Mouse (Mus musculus) MEL (cell line): ENCODE data around the gene 2010300C02Rik.

Experiments
- CTCF ChIP-seq, 3 experiments: IDR thresholded peaks in 2 of 3; conservative IDR thresholded peaks in 1 of 3; 2 replicates each; pipeline ENCODE4 v1.5.1; 2011 to 2012; ENCODE audit warnings: low read length in 3 of 3, low read depth in 2 of 3, mild to moderate bottlenecking in 2 of 3, improper control_type of control experiment in 1 of 3, inconsistent platforms in 1 of 3, mixed read lengths in 1 of 3, moderate library complexity in 1 of 3; ENCODE audit not compliant: control insufficient read depth in 1 of 3, insufficient read depth in 1 of 3, poor library complexity in 1 of 3, severe bottlenecking in 1 of 3
- E2F4 ChIP-seq: IDR thresholded peaks from 2 replicates; pipeline ENCODE4 v1.6.1; 2011; ENCODE audit warnings: low read depth, low read length, improper control_type of control experiment, borderline replicate concordance
- EP300 ChIP-seq, 2 experiments: IDR thresholded peaks; 2 replicates each; pipeline ENCODE4 v1.6.1; 2011; ENCODE audit warnings: improper control_type of control experiment in 2 of 2, low read length in 2 of 2, low read depth in 1 of 2, mild to moderate bottlenecking in 1 of 2
- GATA1 ChIP-seq: IDR thresholded peaks from 2 replicates; pipeline ENCODE4 v1.6.1; 2011; ENCODE audit warnings: low read depth, low read length, improper control_type of control experiment
- MAFK ChIP-seq: IDR thresholded peaks from 2 replicates; pipeline ENCODE4 v1.6.1; 2011; ENCODE audit warnings: low read depth, mild to moderate bottlenecking, low read length, improper control_type of control experiment, borderline replicate concordance
- MAX ChIP-seq: IDR thresholded peaks from 2 replicates; pipeline ENCODE4 v1.6.1; 2011; ENCODE audit warnings: low read length, improper control_type of control experiment
- POLR2A ChIP-seq, 2 experiments: IDR thresholded peaks; 2 replicates each; pipeline ENCODE4 v1.6.1; 2011 to 2012; ENCODE audit warnings: low read length in 2 of 2, mild to moderate bottlenecking in 2 of 2, control low read depth in 1 of 2, improper control_type of control experiment in 1 of 2, low read depth in 1 of 2, moderate library complexity in 1 of 2; ENCODE audit not compliant: control insufficient read depth in 1 of 2, insufficient read depth in 1 of 2, poor library complexity in 1 of 2
- ZNF384 ChIP-seq: IDR thresholded peaks from 2 replicates; pipeline ENCODE4 v1.6.1; 2012; ENCODE audit warnings: low read depth, mild to moderate bottlenecking, inconsistent platforms, low read length, improper control_type of control experiment

DNA sequence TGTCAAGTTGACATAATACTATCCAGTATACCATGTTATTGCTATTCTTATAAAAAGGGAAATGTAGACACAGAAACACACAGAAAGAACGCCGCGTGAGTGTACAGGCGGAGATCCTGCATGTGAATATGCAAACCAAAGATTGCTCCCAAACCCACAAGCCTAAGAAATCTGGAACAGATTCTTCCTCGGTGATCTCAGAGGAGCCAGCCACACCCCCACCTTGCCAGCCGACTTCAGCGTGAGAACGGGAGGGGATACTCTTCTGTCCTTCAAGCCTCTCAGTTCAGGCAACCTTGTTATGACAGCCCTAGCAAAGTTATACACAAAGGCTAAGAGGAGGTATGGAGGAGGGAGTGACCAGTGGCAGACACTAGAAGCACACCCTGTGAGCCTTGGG, 9.5 kb upstream of the 2010300C02Rik start:
- TF ChIP-seq CTCF (IDR thresholded peaks at IDR 0.05 in 2 of 3, conservative IDR thresholded peaks at IDR 0.05 in 1 of 3; ENCODE audit: control insufficient read depth in 1 of 3, insufficient read depth in 1 of 3, low read depth in 2 of 3, low read length in 3 of 3, poor library complexity in 1 of 3, severe bottlenecking in 1 of 3) (no peak), GATA1 (no peak), E2F4 (no peak), ZNF384 (no peak), MAFK (no peak), MAX (no peak), POLR2A (IDR thresholded peaks at IDR 0.05; ENCODE audit: control insufficient read depth in 1 of 2, insufficient read depth in 1 of 2, low read depth in 1 of 2, low read length in 2 of 2, poor library complexity in 1 of 2) (no peak), EP300 (IDR thresholded peaks at IDR 0.05; ENCODE audit: low read depth in 1 of 2, low read length in 2 of 2) (no peak)
